Mouse (Mus musculus): ENCODE measurements around the gene Ksr1. TPM values are rescaled to one million over a fixed set of nuclear protein-coding genes. Genes with fewer than 3 reads are reported as not detected.
A peak's percentile ranks its signal among the peaks of the same experiment; 100 is the strongest.

Ksr1 gene
- total RNA-seq, 2 experiments from 2014 or later: 7.2 to 8.7 TPM

DNA sequence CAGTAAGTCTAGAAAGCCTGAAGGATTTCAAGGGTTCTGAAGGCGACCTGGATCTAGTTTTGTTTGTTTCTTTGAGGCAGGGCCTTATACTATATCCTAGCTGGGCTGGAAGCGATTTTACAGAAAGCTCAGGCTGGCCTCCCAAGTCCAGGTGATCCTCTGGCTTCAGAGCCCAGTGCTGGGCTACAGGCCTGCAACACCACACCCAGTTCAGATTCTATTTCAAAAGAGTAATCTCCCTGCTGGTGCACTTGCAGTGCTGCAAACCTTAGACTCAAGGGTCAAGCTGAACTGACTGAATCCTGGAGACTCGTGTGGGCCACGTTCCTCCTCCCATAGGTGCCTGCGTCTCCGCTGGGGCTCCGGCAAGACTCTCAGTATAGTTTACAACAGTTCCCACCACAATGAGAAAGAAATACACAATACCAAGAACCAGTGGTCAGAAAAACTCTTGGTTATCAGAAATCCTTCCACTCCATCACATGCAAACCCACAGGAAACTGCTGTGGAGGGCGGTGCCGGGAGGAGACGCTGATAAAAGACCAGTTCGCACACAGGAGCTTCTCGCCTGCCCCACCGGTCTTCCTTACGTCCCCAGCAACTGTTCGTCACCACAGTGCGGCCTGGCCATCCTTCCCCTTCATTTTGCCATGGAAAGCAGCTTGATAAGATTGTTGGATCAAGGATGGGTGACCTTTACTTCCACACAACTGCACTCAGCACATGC lies 95.3 kb downstream of the Ksr1 start:
- peak; percentile 70 for ATAC-seq (replicated peaks; ENCODE audit: poor library complexity)

- no peak for ATAC-seq (replicated peaks; ENCODE audit: poor library complexity)
These were observed 97.3 kb downstream of the Ksr1 start for GRCm38 (mm10) chr11:79048906-79049305.

DNA sequence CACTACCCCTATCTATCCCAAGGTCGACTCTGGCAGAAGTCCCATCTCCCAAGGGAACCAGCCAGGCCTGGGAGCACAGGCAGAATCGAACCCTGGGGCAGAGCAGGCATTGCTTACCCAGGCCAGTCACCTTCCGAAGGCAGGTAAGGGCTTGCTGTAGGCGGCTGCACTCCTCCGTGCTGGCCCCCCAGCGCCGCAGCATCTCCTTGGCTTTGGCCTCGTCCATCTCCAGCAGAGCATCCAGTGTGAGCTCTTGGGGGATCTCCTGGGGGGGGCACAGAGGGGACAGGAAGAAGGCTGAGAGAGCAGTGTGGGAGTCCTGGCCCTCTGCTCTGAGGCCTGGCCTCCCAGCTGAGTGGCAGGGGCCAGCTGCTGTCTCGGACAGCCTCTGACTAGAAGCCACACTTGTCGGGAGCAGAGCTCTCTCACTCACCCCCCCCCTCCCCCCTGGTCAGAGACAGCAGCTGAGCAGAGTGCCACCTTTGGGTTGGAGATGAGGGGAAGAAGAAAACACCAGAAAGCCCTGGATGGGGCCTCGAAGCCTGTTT lies 99.0 kb downstream of the Ksr1 start:
- ATAC-seq (replicated peaks; ENCODE audit: poor library complexity): no peak

DNA sequence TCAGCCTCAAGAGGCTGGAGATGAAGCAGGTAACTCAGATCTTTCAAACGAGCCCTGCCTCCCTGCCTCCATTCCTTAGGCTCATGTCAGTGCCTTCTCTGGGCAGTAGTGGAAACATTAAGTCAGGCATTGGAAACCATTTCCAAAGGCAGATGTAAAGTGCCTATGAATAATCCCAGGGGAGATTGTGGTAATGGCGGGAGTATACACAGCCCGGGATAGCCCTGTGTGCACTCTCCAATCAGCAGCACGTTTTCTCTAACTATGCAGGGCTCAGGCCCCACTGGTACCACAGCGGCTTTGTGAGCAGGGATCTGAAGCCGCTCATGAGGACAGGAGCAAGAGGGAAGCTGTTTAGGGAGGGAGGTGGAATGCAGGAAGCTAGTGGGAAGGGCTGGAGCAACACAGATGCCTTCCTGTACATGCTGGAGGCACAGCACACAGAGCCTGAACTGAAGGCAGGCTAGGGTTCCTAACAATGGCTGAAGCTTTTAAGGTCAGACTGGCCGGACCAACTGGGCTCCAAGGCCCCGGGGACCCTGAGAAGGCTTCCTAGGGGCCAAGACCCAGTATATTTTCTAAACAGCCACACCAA lies 99.5 kb downstream of the Ksr1 start:
- ATAC-seq (replicated peaks; ENCODE audit: poor library complexity): no peak

DNA sequence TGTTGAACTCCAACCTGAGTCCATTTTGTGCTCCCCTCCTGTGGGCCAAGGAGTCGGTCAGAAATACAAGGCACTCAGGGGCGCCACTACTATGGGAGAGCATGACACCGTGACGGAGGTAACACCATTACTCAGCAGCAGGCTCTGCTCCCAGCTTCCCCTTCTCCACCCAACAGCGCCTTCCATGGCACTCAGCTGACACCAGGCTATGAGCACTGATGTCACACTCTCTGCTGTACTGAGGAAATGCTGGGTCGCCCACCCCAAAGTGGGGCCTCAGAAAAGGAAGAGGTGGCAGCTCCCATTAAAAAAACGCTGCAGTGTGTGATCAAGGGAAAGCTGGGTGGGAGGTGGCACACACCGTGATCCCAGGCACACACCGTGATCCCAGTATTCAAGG lies 101.0 kb downstream of the Ksr1 start:
- ATAC-seq (replicated peaks; ENCODE audit: poor library complexity): peak; percentile 34; the same call in 1 of the 2 replicates

DNA sequence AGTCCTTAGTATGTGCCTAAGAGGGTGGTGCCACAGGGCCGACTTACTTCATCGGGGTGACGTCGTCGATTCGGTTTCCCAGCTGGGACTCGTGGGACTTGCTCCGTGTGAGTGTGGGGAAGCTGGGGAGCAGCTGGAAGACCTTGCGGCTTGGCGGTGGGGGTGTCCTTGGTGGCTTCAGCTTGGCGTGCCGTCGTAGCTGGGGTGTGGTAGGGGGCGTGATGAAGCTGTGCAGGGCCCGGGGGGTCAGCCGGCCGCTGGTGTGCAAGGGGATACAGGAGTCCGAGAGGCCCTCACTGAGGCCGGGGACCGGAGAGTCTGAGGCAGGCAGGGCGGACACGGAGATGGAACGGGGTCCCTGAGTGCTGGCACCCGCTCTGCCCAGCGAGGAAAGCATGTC lies 101.4 kb downstream of the Ksr1 start:
- no peak for ATAC-seq (replicated peaks; ENCODE audit: poor library complexity)

GRCm38 (mm10) chr11:79041908-79042430 lies 104.2 kb downstream of the Ksr1 start:
- peak; percentile 55 for ATAC-seq (replicated peaks; ENCODE audit: poor library complexity)

- ATAC-seq (replicated peaks; ENCODE audit: poor library complexity): no peak
These were observed 106.7 kb downstream of the Ksr1 start for GRCm38 (mm10) chr11:79039488-79039887.

DNA sequence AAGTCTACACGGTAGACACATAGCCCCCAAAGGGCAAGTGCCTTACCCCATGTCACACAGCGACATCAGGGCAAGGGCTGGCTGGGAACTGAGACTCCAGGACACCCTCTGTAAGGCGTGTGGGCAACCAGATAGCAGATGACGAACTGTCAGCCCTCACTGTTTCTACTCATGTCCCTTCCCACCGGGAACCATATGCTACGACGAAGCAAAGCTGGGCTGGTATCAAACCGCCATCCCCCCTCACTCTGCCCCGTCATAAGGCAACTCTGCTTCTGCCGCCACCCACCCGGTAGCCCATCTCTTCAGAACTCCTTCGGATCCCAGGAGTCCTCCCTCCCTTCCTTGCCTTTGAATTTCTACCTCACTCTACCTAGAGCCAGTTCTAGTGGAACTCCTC lies 108.7 kb downstream of the Ksr1 start:
- no peak for ATAC-seq (replicated peaks; ENCODE audit: poor library complexity)

GRCm38 (mm10) chr11:79036324-79036723 lies 109.9 kb downstream of the Ksr1 start:
- ATAC-seq (replicated peaks; ENCODE audit: poor library complexity): no peak

- no peak for ATAC-seq (replicated peaks; ENCODE audit: poor library complexity)
These were observed 112.6 kb downstream of the Ksr1 start for GRCm38 (mm10) chr11:79033636-79034035.

- ATAC-seq (replicated peaks; ENCODE audit: poor library complexity): no peak
These were observed 113.2 kb downstream of the Ksr1 start for GRCm38 (mm10) chr11:79033021-79033420.

DNA sequence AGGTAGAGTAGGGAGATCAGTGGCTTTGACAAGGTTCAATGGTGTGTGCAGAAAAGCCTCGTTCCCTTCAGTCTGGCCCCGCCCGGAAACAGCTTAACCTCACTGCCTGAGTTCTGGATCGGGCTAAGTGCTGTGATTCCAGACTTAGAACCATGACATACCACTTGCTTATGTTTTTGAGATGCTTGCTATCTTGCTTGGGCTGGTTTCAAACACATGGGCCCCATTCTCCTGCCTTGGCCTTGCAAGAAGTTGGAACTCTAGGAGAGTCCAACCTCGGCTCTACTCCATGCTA lies 114.8 kb downstream of the Ksr1 start:
- no peak for ATAC-seq (replicated peaks; ENCODE audit: poor library complexity)

- peak; percentile 87 for ATAC-seq (replicated peaks; ENCODE audit: poor library complexity)
These were observed 115.4 kb downstream of the Ksr1 start for GRCm38 (mm10) chr11:79030570-79031451.

DNA sequence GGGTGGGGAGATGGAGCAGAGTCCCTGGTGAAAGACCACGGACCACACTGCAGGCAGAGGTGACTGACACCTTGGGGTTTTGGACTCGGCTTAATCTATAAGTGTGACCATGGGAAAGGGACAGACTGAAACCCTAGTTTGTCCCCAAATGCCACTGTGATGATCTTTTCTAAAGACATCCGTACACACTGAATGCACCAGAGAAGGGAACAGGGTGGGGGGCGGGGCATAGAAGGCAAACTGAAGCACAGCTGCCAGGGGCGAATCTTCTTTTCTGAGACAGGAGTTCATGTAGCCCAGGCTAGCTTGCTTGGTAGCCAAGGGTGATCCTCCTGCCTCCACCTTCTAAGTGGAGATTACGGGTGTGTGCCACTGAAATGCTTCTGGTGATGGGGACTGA lies 122.5 kb downstream of the Ksr1 start:
- no peak for ATAC-seq (replicated peaks; ENCODE audit: poor library complexity)

DNA sequence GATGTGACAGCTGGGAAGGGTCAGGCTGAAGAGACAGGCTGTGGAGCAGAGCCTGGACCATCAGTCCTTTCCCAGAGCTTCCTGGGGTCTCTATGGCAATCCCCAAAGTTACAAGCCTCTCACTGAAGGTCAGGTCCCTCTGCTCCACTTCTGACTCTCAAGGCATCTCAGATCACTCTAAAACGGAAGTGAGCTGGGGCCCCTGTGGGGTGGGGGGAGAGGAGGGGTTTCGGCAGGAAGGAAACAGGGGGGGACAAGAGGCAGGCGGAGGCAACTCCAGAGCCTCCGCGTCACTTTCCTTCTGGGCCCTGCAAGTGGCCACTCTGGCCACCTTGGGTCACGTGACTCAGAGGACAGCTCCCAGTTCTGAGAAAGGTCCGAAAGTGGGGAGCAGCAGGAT lies 122.9 kb downstream of the Ksr1 start:
- ATAC-seq (replicated peaks; ENCODE audit: poor library complexity): peak; percentile 60

DNA sequence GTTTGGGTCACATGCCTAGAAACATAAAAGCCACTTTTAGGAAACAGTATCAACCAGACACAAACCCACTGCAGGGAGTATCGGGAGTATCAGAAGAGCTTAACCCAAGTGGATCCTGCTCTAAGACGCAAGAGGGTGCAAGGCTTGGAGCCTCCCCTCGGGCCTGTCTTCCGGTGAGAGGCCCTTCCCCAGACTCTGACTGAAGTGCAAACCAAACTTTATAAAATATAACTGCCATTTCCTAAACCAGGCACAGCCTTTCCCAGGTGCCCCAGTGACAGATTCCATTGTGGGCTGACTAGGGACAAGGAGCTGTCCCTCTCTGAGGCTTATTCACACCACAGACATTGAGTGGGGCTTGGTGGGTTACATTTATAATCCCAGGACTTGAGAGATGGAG lies 123.4 kb downstream of the Ksr1 start:
- no peak for ATAC-seq (replicated peaks; ENCODE audit: poor library complexity)

DNA sequence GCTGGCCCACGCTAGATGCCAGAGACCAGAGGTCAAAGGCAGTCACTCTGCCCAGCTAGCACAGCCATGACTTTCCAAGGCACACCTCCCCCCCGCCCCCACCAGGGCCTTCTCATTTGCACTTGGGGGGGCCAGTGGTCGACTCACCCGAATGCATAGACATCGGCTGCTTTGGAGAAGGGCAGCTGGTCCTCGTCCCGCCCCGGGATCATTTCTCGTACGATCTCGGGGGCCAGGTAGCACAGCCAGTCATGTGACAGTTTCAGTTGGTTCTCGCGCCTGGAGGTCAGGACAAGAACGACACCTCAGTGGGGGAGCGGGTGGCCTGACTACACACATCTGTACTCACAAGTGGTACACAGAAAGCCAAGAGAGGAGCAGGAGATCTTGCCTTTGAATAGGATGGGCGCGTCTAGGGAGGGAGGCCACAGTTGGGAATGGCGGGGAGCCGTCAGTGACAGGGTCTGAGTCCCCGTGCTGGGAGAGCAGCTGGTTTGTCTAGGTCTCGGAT lies 125.6 kb downstream of the Ksr1 start:
- no peak for ATAC-seq (replicated peaks; ENCODE audit: poor library complexity)

DNA sequence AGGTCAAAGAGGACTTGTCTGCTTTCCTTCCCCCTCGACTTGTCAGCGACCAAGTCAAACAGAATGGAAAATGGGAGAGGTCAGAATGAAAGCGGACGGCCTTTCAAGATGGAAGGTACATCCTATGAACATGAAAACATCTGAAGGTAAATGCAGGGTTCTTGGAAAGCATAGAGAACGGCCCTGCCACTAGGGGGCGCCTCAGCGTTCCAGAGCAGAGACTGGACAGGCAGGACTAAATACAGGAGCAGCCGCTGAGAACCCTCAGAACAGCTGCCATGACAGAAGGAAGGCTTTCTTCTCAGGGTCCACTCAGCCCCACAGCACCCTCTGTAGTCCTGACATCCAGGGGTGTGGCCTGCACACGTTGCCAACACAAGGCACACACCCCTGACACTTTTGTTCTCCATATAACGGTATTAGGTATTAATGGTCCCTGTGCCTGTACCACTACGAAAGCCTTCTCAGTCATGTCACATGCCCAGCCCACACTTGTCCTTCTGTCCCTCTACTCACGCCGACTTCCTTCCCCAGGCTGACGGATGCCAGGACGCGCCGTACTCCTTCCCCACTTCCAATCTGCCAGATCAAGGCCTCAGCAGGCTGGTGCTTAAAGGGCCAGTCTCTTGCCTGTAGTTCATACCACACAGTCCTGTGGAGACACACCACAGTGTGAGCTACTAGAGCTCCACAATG lies 126.2 kb downstream of the Ksr1 start:
- no peak for ATAC-seq (replicated peaks; ENCODE audit: poor library complexity)

- peak; percentile 61 for ATAC-seq (replicated peaks; ENCODE audit: poor library complexity)
These were observed 127.1 kb downstream of the Ksr1 start for GRCm38 (mm10) chr11:79018954-79019704.

Data from megakaryocyte progenitor cell, adult 5-6 weeks (primary cell).